15 mouse cellular contexts compared by ENCODE assay signal in the genomic region with DNA sequence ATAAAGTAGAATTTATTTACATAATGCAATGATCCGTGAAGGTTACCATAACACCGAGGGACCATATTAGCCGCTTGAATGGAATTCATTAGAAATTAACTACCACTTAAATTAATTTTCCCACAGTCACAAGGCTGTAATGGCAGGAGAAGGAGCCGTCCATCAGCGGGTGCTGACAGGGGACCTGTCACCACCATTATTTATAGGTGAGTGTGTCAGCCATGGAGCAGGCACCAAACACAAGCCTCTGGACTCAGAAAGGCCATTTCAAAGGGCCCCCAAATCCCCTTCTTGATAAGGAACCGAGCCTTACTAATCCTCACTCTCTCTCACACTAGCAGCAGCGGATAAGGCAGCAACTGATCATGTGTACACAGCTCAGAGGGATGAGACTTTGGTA. TPM values are rescaled to one million over a fixed set of nuclear protein-coding genes. Genes with fewer than 3 reads are reported as not detected.
DNase-seq lines count a peak whose midpoint lies in the region; ATAC-seq lines count a peak whose summit lies in the region.
"Had no signal": no experiment of that assay in that cellular context is flagged by ENCODE, and none has a peak within 500 bp of the region (broad histone marks: within the 10 kb centered on the region; RNA-seq: fewer than 3 reads in every experiment).

No protein-coding gene starts in this region.

- ATAC-seq in heart, embryonic 11.5 days (replicated peaks; ENCODE audit: insufficient number of reproducible peaks, low FRiP score, low TSS enrichment) = peak; percentile 41
- ATAC-seq: activated CD4-positive, CD25-positive, alpha-beta regulatory T cell, adult 4 months; forebrain, embryonic 15.5 days had no signal

- WGBS in heart, embryonic 11.5 days (ENCODE audit: insufficient replicate concordance) = 45% methylated on average over 7 of the region's 7 CpGs

- no peak overlapping the region for H3K9ac ChIP-seq in heart, embryonic 11.5 days (ENCODE audit: low read depth, low read length)
- H3K9ac ChIP-seq: embryonic facial prominence, embryonic 13.5 days; forebrain, embryonic 15.5 days had no signal

- peak overlapping the region; percentile 57 for H3K27ac ChIP-seq in heart, embryonic 11.5 days (ENCODE audit: low read depth, low read length)
- H3K27ac ChIP-seq: embryonic facial prominence, embryonic 13.5 days; forebrain, embryonic 15.5 days had no signal

- H3K9me3 ChIP-seq in heart, embryonic 11.5 days (replicated peaks; ENCODE audit: control insufficient read depth, low read length) = no peaks in the 10 kb centered on the region
- H3K9me3 ChIP-seq: embryonic facial prominence, embryonic 13.5 days; forebrain, embryonic 15.5 days had no signal

- H3K4me3 ChIP-seq in heart, embryonic 11.5 days (ENCODE audit: low read depth, low read length) = no peak overlapping the region
- H3K4me3 ChIP-seq: embryonic facial prominence, embryonic 13.5 days; forebrain, embryonic 15.5 days had no signal

- DNase-seq in heart, postnatal 25 days (ENCODE audit: low spot score) = no peak
- DNase-seq in embryo, embryonic 10 days (ENCODE audit: low spot score) = peak; percentile 26
- DNase-seq in heart, postnatal 4 days = peak; percentile 51
- DNase-seq in neural tube, embryonic 10.5 days (ENCODE audit: extremely low spot score, low spot score) = peak; percentile 37
- DNase-seq in frontal cortex, postnatal 36 days (ENCODE audit: low spot score in 2 of 2) = no peak
- DNase-seq in cerebellum, postnatal 14 days = no peak
- DNase-seq in T-cell, adult 2 months (ENCODE audit: low spot score) = no peak
- DNase-seq: B cell, adult 2 months; cerebellum, adult 8-10 months; gastrocnemius, postnatal 36 days; left cerebral cortex, postnatal 4 days had no signal

- intact Hi-C loops in heart, postnatal 25 days (cut with DNase I) = no loop called here

- H3K4me1 ChIP-seq in heart, embryonic 11.5 days (ENCODE audit: control insufficient read depth, insufficient read depth, low read length) = peaks cover 25% of the 10 kb centered on the region

- 0 out of 2 replicates have a peak overlapping the region, but pooled peaks have one; percentile 9 for H3K4me2 ChIP-seq in heart, embryonic 11.5 days
- H3K4me2 ChIP-seq: embryonic facial prominence, embryonic 13.5 days; forebrain, embryonic 15.5 days had no signal

- H3K36me3 ChIP-seq in heart, embryonic 11.5 days (ENCODE audit: control insufficient read depth, insufficient read depth, low read length) = no peaks in the 10 kb centered on the region
- H3K36me3 ChIP-seq: forebrain, embryonic 15.5 days had no signal

- no peaks in the 10 kb centered on the region for H3K27me3 ChIP-seq in heart, embryonic 11.5 days (ENCODE audit: control insufficient read depth, insufficient read depth, low read length)
- H3K27me3 ChIP-seq: embryonic facial prominence, embryonic 13.5 days; forebrain, embryonic 15.5 days had no signal

RNA-seq across cellular contexts. Expression of a gene that starts 8.4 kb away (rescaled TPM):
- 545 and 546 TPM in 2 replicates for polyA plus RNA-seq in heart, embryonic 11.5 days (2014; fragmentation: Nextera tagmentation; extraction: Ambion mirVana)
- total RNA-seq in heart, postnatal 25 days (2021) = 1,000 to 10,000 TPM; 1,182 to 1,218 TPM
- total RNA-seq in heart, postnatal 4 days (2021) = 100 to 1,000 TPM; 659 to 710 TPM

RNA-seq across cellular contexts. Expression of a gene that starts 8.4 kb away (rescaled TPM):
- polyA plus RNA-seq in heart, embryonic 11.5 days (2014; fragmentation: Nextera tagmentation; extraction: Ambion mirVana) = 155 and 170 TPM in 2 replicates
- total RNA-seq in heart, postnatal 25 days (2021) = 10 to 100 TPM; 52.7 to 54.5 TPM
- 10 to 100 TPM; 41.6 to 43.9 TPM for total RNA-seq in heart, postnatal 4 days (2021)

Comparison
In these comparisons a context has a peak if more than half of its experiments do, and no peak if none do; other contexts are left out.
1. DNase-seq: peak in embryo, embryonic 10 days (single experiment), heart, postnatal 4 days (single experiment) and neural tube, embryonic 10.5 days (single experiment); none in heart, postnatal 25 days (single experiment), frontal cortex, postnatal 36 days (0 of 2), cerebellum, postnatal 14 days (0 of 2) and T-cell, adult 2 months (single experiment).